Mouse (Mus musculus): ENCODE results near the gene Defb38.

Defb38 gene

GRCm38 (mm10) chr8:19026466-19026865, at the start of gene Defb38:
Defb38 (minus strand) TSS chr8:19026566.
- DNase-seq = no peak

- no peak for DNase-seq
Observed at GRCm38 (mm10) chr8:19066013-19066412, 39.6 kb upstream of the Defb38 start.

- no peak for DNase-seq
Observed at GRCm38 (mm10) chr8:19064710-19065109, 38.3 kb upstream of the Defb38 start, which contains the start of gene Defb39. Defb39 (minus strand) TSS chr8:19064810.

GRCm38 (mm10) chr8:19062891-19063290, 36.5 kb upstream of the Defb38 start:
- no peak for DNase-seq

GRCm38 (mm10) chr8:19045242-19045641, 18.9 kb upstream of the Defb38 start:
- DNase-seq = no peak

Measured in layer of hippocampus, adult 9-11 months (tissue).